Mouse (Mus musculus) spleen, adult 2 months (tissue): ENCODE data around the gene Abcb11. TPM values are rescaled to one million over a fixed set of nuclear protein-coding genes. Genes with fewer than 3 reads are reported as not detected.

Experiments used
- DNase-seq, 2 experiments: peaks; one replicate each; pipeline versions ENCODE4 v3.0.0 to v3.0.0-alpha.2; 2012 to 2021; ENCODE audit warnings: low spot score in 2 of 2, low read depth in 1 of 2
- H3K27ac ChIP-seq: fragments of 200-500 bp; 2 replicates; pipeline ENCODE4 v1.5.1; 2012; ENCODE audit warnings: low read length, inconsistent platforms; ENCODE audit not compliant: insufficient read depth
- H3K27me3 ChIP-seq: fragments of 200-500 bp; 2 replicates; pipeline ENCODE4 v1.6.1; 2012; ENCODE audit warnings: mild to moderate bottlenecking, moderate library complexity, low read length, inconsistent platforms; ENCODE audit not compliant: control insufficient read depth, insufficient read depth
- H3K36me3 ChIP-seq: fragments of 200-500 bp; 2 replicates; pipeline ENCODE4 v1.6.1; 2012; ENCODE audit warnings: mild to moderate bottlenecking, low read length, inconsistent platforms; ENCODE audit not compliant: control insufficient read depth, insufficient read depth
- H3K4me1 ChIP-seq: fragments of 200-500 bp; 2 replicates; pipeline ENCODE4 v1.6.1; 2011; ENCODE audit warnings: inconsistent platforms; ENCODE audit not compliant: control insufficient read depth, insufficient read depth, insufficient read length
- H3K4me3 ChIP-seq: fragments of 200-500 bp; 2 replicates; pipeline ENCODE4 v1.5.1; 2011; ENCODE audit warnings: mild to moderate bottlenecking, inconsistent platforms; ENCODE audit not compliant: insufficient read depth, insufficient read length; ENCODE audit errors: extremely low read depth
- CTCF ChIP-seq: fragments of 200-500 bp; IDR thresholded peaks from 2 replicates; pipeline ENCODE4 v1.5.1; 2011; ENCODE audit warnings: mild to moderate bottlenecking, inconsistent platforms; ENCODE audit not compliant: insufficient read depth, insufficient read length, insufficient replicate concordance; ENCODE audit errors: extremely low read depth
- POLR2A ChIP-seq: fragments of 200-500 bp; IDR thresholded peaks from 2 replicates; pipeline ENCODE4 v1.6.1; 2011; ENCODE audit warnings: low read depth, low read length, inconsistent platforms
- WGBS: fragments of 180-500 bp; shearing (Covaris S2); methylation state at CpG from one replicate; pipeline ENCODE4 v1.1.7; 2018; 5-methylcytosine and 5-hydroxymethylcytosine counted together
- polyA plus RNA-seq: library from polyadenylated mRNA; depleted of rRNA; stranded (reverse); fragments of >200 nt; gene quantifications from 2 replicates; pipeline ENCODE4 v1.2.3, GENCODE M21; 2012

Abcb11 gene
- polyA plus RNA-seq, 1 experiment: not detected

DNA sequence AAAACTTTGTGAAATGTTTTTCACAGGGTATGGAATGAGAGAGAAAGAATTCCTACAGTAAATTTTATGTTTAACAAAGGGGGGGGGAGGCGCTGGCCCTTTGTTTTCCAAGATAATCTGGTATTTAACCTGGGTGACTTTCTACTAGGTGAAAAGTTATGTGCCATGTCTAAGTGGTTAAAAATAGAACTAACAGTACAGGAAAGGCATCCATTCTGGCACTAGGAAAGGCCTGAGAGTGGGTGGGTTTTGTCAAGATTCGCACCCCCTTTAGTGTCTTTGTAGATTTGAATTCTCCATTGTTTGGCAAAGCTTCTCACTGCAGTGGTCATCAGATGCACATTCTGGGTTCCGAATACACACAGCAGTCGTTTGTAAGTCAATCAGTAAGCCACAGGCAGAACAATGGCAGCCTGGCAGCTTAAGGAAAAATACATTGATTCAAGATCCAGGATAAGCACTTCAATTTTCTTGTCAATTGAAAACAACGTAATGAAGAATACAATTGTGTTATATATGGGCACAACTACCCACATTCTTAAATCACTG lies 120.5 kb downstream of the Abcb11 start:
- Histone ChIP-seq H3K27me3 (no peaks in the 10 kb centered on the region), H3K4me3 (no peak overlapping the region), H3K36me3 (no peaks in the 10 kb centered on the region), H3K4me1 (no peaks in the 10 kb centered on the region), H3K27ac (no peak overlapping the region)
- DNase-seq: no peak
- no peak for TF ChIP-seq POLR2A
- TF ChIP-seq CTCF: no peak
- WGBS: 82% methylated on average over 5 of the region's 5 CpGs

- Histone ChIP-seq H3K36me3 (no peaks in the 10 kb centered on the region), H3K27ac (no peak overlapping the region), H3K4me1 (no peaks in the 10 kb centered on the region), H3K4me3 (no peak overlapping the region), H3K27me3 (no peaks in the 10 kb centered on the region; the same call in 1 of the 2 replicates)
- whole genome bisulfite sequencing: 91% methylated on average over 7 of the region's 7 CpGs
- no peak for TF ChIP-seq CTCF
- TF ChIP-seq POLR2A: no peak
- no peak for DNase-seq
Observed at GRCm38 (mm10) chr2:69215242-69215641, 127.2 kb downstream of the Abcb11 start.

GRCm38 (mm10) chr2:69212652-69213051 lies 129.8 kb downstream of the Abcb11 start:
- 85% methylated on average over 10 of the region's 10 CpGs for WGBS
- Histone ChIP-seq H3K27me3 (no peaks in the 10 kb centered on the region; the same call in 1 of the 2 replicates), H3K36me3 (no peaks in the 10 kb centered on the region), H3K27ac (no peak overlapping the region), H3K4me1 (no peaks in the 10 kb centered on the region), H3K4me3 (no peak overlapping the region)
- TF ChIP-seq POLR2A (no peak), CTCF (no peak)
- no peak for DNase-seq

GRCm38 (mm10) chr2:69210773-69211172 lies 131.6 kb downstream of the Abcb11 start, which contains the start of gene G6pc2:
TSS of gene G6pc2 (plus strand) at chr2:69211073.
- no peaks in the 10 kb centered on the region for H3K36me3 ChIP-seq
- TF ChIP-seq CTCF (no peak), POLR2A (no peak)
- 80% methylated on average over 7 of the region's 7 CpGs for WGBS
- DNase-seq: no peak
- H3K4me1 ChIP-seq: no peaks in the 10 kb centered on the region
- H3K27ac ChIP-seq: no peak within 1 kb of the TSS
- H3K4me3 ChIP-seq: no peak within 1 kb of the TSS
- H3K27me3 ChIP-seq: no peaks in the 10 kb centered on the region; the same call in 1 of the 2 replicates

- H3K27me3 ChIP-seq: no peaks in the 10 kb centered on the region; the same call in 1 of the 2 replicates
- TF ChIP-seq POLR2A: no peak
- no peak for TF ChIP-seq CTCF
- no peak overlapping the region for H3K4me3 ChIP-seq
- WGBS: 89% methylated on average over 3 of the region's 3 CpGs
- DNase-seq: no peak
- H3K4me1 ChIP-seq: peaks cover 5% of the 10 kb centered on the region; the same call in 1 of the 2 replicates
- no peak overlapping the region for H3K27ac ChIP-seq
- H3K36me3 ChIP-seq: no peaks in the 10 kb centered on the region
Observed at GRCm38 (mm10) chr2:69209684-69210083, 132.7 kb downstream of the Abcb11 start.

- TF ChIP-seq CTCF: no peak
- TF ChIP-seq POLR2A: no peak
- Histone ChIP-seq H3K4me1 (peaks cover 5% of the 10 kb centered on the region; the same call in 1 of the 2 replicates), H3K27me3 (no peaks in the 10 kb centered on the region), H3K36me3 (0 out of 2 replicates have a peak, but pooled peaks cover 2% of the 10 kb centered on the region), H3K27ac (no peak overlapping the region), H3K4me3 (no peak overlapping the region)
- 31% methylated on average over 7 of the region's 7 CpGs for WGBS
- no peak for DNase-seq
Observed at GRCm38 (mm10) chr2:69206523-69206922, 135.9 kb downstream of the Abcb11 start.

DNA sequence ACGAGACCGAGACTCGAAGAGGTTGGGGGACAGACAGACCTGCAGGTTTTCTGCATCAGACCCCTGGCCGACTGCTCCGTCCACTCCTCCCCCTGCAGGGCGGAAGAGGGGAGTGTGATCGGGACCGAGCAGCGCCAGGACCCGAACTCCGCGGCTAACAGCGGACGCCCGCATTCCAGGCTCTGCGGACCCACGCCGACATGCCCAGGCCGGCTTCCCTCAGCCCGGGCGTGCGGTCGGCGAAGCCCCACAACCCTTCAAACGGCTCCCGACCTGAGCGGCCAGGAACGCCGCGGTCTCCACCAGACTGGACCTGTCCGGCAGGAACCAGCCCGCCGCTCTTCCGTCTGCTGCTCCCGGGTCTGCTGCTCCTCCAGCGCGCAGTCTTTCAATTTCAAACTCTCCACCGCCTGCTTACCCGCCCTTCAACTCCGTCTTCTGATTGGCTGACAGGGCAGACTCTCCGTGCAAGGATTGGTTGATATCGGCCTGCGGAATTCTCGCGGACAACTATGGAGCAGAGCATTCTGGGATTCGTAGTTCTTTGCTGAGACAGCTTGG lies 136.5 kb downstream of the Abcb11 start, which contains the start of gene Spc25:
Gene Spc25, minus strand, starts transcription at position 404 of the 561 bp plus-strand sequence.
- under 1% methylated on average over 46 of the region's 46 CpGs for WGBS
- Histone ChIP-seq H3K27ac (no peak within 1 kb of the TSS), H3K27me3 (no peaks in the 10 kb centered on the region), H3K4me3 (peak within 1 kb of the TSS; percentile 72), H3K36me3 (peaks cover 2% of the 10 kb centered on the region; the same call in 1 of the 2 replicates), H3K4me1 (peaks cover 5% of the 10 kb centered on the region; the same call in 1 of the 2 replicates)
- TF ChIP-seq CTCF (no peak), POLR2A (peak; percentile 11; the same call in 1 of the 2 replicates)
- DNase-seq: peak; percentile 87 to 89
